14 mouse cellular contexts compared by ENCODE assay signal in genomic region chr9:42130793-42131760, GRCm38 (mm10). TPM values are rescaled to one million over a fixed set of nuclear protein-coding genes. Genes with fewer than 3 reads are reported as not detected.
DNase-seq lines count a peak whose midpoint lies in the region; ATAC-seq lines count a peak whose summit lies in the region.
"Had no signal": no experiment of that assay in that cellular context is flagged by ENCODE, and none has a peak within 500 bp of the region (broad histone marks: within the 10 kb centered on the region; RNA-seq: fewer than 3 reads in every experiment).

No protein-coding gene starts in this region.

- ATAC-seq in forebrain, embryonic 13.5 days, result peak; percentile 87
- ATAC-seq: inflammation-experienced regulatory T-cells, adult 6 months had no signal

- no peaks in the 10 kb centered on the region for H3K36me3 ChIP-seq in forebrain, embryonic 13.5 days (ENCODE audit: poor library complexity, severe bottlenecking)
- H3K36me3 ChIP-seq in forebrain, embryonic 10.5 days (replicated peaks), result no peaks in the 10 kb centered on the region
- no peaks in the 10 kb centered on the region for H3K36me3 ChIP-seq in splenic B cell, adult 2 months (ENCODE audit: control insufficient read depth, insufficient read depth, low read length, poor library complexity, severe bottlenecking)
- H3K36me3 ChIP-seq: limb, embryonic 12.5 days; neural tube, embryonic 15.5 days had no signal

- H3K27me3 ChIP-seq in forebrain, embryonic 13.5 days, result no peaks in the 10 kb centered on the region
- H3K27me3 ChIP-seq in forebrain, embryonic 10.5 days (ENCODE audit: poor library complexity, severe bottlenecking), result peaks cover 13% of the 10 kb centered on the region
- no peaks in the 10 kb centered on the region for H3K27me3 ChIP-seq in splenic B cell, adult 2 months (ENCODE audit: control insufficient read depth, insufficient read depth, low read length, poor library complexity, severe bottlenecking)
- H3K27me3 ChIP-seq: neural tube, embryonic 15.5 days had no signal

- intact Hi-C loops in gastrocnemius, postnatal 36 days (cut with DNase I), result loop anchor here (5.0 kb wide), 1 partner anchor 124 kb away; no protein-coding TSS in a partner anchor

- no peak overlapping the region for H3K9ac ChIP-seq in forebrain, embryonic 13.5 days
- H3K9ac ChIP-seq: limb, embryonic 12.5 days; neural tube, embryonic 15.5 days had no signal

- no peak overlapping the region for H3K4me3 ChIP-seq in forebrain, embryonic 13.5 days
- H3K4me3 ChIP-seq in forebrain, embryonic 10.5 days, result no peak overlapping the region
- H3K4me3 ChIP-seq: limb, embryonic 12.5 days; neural tube, embryonic 15.5 days had no signal

- no peak overlapping the region for H3K4me2 ChIP-seq in forebrain, embryonic 13.5 days
- H3K4me2 ChIP-seq: limb, embryonic 12.5 days; neural tube, embryonic 15.5 days had no signal

- H3K4me1 ChIP-seq in forebrain, embryonic 13.5 days, result peaks cover 35% of the 10 kb centered on the region
- 0 out of 2 replicates have a peak, but pooled peaks cover 3% of the 10 kb centered on the region for H3K4me1 ChIP-seq in forebrain, embryonic 10.5 days
- H3K4me1 ChIP-seq: limb, embryonic 12.5 days; neural tube, embryonic 15.5 days had no signal

- DNase-seq in forebrain, embryonic 10.5 days (ENCODE audit: extremely low spot score, low spot score), result no peak
- DNase-seq in retina, embryonic 14.5 days (ENCODE audit: low spot score), result peak; percentile 11
- no peak for DNase-seq in retina, postnatal 1 day
- peak; percentile 86 to 89 for DNase-seq in cerebellum, postnatal 36 days
- DNase-seq in splenic B cell, adult 2 months (ENCODE audit: low read depth, low spot score), result peak; percentile 85
- no peak for DNase-seq in gastrocnemius, postnatal 36 days
- no peak for DNase-seq in lung, postnatal 36 days
- DNase-seq: kidney, postnatal 14 days; lung, adult 2 months had no signal

- 45% methylated on average over 13 of the region's 13 CpGs for WGBS in forebrain, embryonic 13.5 days
- 87% methylated on average over 13 of the region's 13 CpGs for WGBS in forebrain, embryonic 10.5 days

- H3K9me3 ChIP-seq in forebrain, embryonic 13.5 days (replicated peaks), result no peaks in the 10 kb centered on the region
- H3K9me3 ChIP-seq in forebrain, embryonic 10.5 days, result no peaks in the 10 kb centered on the region
- H3K9me3 ChIP-seq: limb, embryonic 12.5 days; neural tube, embryonic 15.5 days had no signal

- peak overlapping the region; percentile 27 for H3K27ac ChIP-seq in forebrain, embryonic 13.5 days
- no peak overlapping the region for H3K27ac ChIP-seq in forebrain, embryonic 10.5 days
- H3K27ac ChIP-seq: limb, embryonic 12.5 days; neural tube, embryonic 15.5 days had no signal

RNA-seq across cellular contexts. Expression of gene Sorl1, which starts 7.0 kb away (rescaled TPM):
- 9.6 and 11.5 TPM in 2 replicates for polyA plus RNA-seq in forebrain, embryonic 13.5 days (2015; fragmentation: Nextera tagmentation; extraction: Ambion mirVana)
- polyA plus RNA-seq in forebrain, embryonic 10.5 days (2016; fragmentation: Nextera tagmentation; extraction: Ambion mirVana), result 1.9 and 4.7 TPM in 2 replicates
- total RNA-seq in gastrocnemius, postnatal 36 days (2021), result 10 to 100 TPM; 30.7 to 38.0 TPM
- total RNA-seq: MEL had no signal

Comparison
In these comparisons a context has a peak if more than half of its experiments do, and no peak if none do; other contexts are left out.
1. DNase-seq: peak in retina, embryonic 14.5 days (single experiment), cerebellum, postnatal 36 days (2 of 2) and splenic B cell, adult 2 months (single experiment); none in forebrain, embryonic 10.5 days (single experiment), retina, postnatal 1 day (single experiment), gastrocnemius, postnatal 36 days (0 of 2) and lung, postnatal 36 days (single experiment).